ENCODE assay signal across 12 mouse cellular contexts in the genomic region with DNA sequence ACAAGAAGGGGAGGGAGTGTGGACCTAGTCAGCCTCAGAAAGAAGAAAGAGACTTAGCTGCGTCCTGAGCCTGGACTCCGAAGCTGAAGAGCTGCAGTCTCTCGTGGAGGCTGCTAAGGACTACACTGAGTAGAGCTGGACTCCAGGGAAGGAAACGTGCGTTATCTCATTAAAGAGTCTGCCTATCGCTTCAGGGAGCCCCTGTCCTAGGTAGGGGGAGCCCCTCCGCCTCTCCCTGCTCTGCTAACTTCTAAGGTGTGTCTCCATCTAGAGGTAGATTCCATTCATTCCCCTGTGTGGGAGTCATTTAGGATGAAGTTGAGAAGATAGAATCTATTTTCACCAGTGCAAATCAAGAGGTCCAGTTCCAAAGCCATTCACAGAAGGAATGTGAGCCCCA. TPM values are rescaled to one million over a fixed set of nuclear protein-coding genes. Genes with fewer than 3 reads are reported as not detected.
DNase-seq lines count a peak whose midpoint lies in the region; ATAC-seq and TF ChIP-seq lines count a peak whose summit lies in the region.
"Had no signal": no experiment of that assay in that cellular context is flagged by ENCODE, and none has a peak within 500 bp of the region (broad histone marks: within the 10 kb centered on the region; RNA-seq: fewer than 3 reads in every experiment).

No protein-coding gene starts in this region.

- DNase-seq in embryo, embryonic 10 days (ENCODE audit: low spot score): peak; percentile 11
- DNase-seq in embryo, embryonic 9.5 days (ENCODE audit: extremely low spot score): no peak
- DNase-seq in kidney, adult 2 months: peak; percentile 36
- DNase-seq in kidney, adult 8-10 months: no peak
- peak; percentile 66 for DNase-seq in ZHBTc4 (ENCODE audit: low read depth, low spot score)
- no peak for DNase-seq in layer of hippocampus, adult 11-12 months (ENCODE audit: low spot score)
- DNase-seq in spleen, adult 18-20 months: no peak
- DNase-seq: adrenal gland, postnatal 25 days; cerebellum, adult 8-10 months; forebrain, postnatal 0 days had no signal

- TF ChIP-seq CTCF in kidney, adult 2 months (conservative IDR thresholded peaks at IDR 0.05; ENCODE audit: insufficient read depth, insufficient read length, low read depth, low read length): no peak

- H3K27ac ChIP-seq in kidney, adult 2 months (ENCODE audit: insufficient read depth, low read depth, low read length): peak overlapping the region; percentile 28
- H3K27ac ChIP-seq in liver, embryonic 12.5 days: no peak overlapping the region
- H3K27ac ChIP-seq: midbrain, embryonic 12.5 days had no signal

- no peaks in the 10 kb centered on the region for H3K9me3 ChIP-seq in liver, embryonic 12.5 days (replicated peaks)
- H3K9me3 ChIP-seq: midbrain, embryonic 12.5 days had no signal

- TF ChIP-seq POLR2A in kidney, adult 2 months (IDR thresholded peaks at IDR 0.05; ENCODE audit: low read depth, low read length): no peak

- H3K4me1 ChIP-seq in kidney, adult 2 months (ENCODE audit: control insufficient read depth, insufficient read depth, low read length): peaks cover 39% of the 10 kb centered on the region; the same call in 1 of the 2 replicates
- peaks cover 28% of the 10 kb centered on the region for H3K4me1 ChIP-seq in liver, embryonic 12.5 days
- H3K4me1 ChIP-seq: midbrain, embryonic 12.5 days had no signal

- ATAC-seq in liver, embryonic 12.5 days: peak; percentile 67; the same call in 1 of the 2 replicates
- ATAC-seq: forebrain, postnatal 0 days had no signal

- no peak overlapping the region for H3K9ac ChIP-seq in liver, embryonic 12.5 days
- H3K9ac ChIP-seq: forebrain, postnatal 0 days; midbrain, embryonic 12.5 days had no signal

- H3K27me3 ChIP-seq in kidney, adult 2 months (replicated peaks; ENCODE audit: control insufficient read depth, insufficient read depth, low read length): no peaks in the 10 kb centered on the region
- no peaks in the 10 kb centered on the region for H3K27me3 ChIP-seq in liver, embryonic 12.5 days (replicated peaks)
- H3K27me3 ChIP-seq: midbrain, embryonic 12.5 days had no signal

- no peaks in the 10 kb centered on the region for H3K36me3 ChIP-seq in kidney, adult 2 months (ENCODE audit: control insufficient read depth, insufficient read depth, low read length)
- H3K36me3 ChIP-seq in liver, embryonic 12.5 days: no peaks in the 10 kb centered on the region
- H3K36me3 ChIP-seq: midbrain, embryonic 12.5 days had no signal

- peak overlapping the region; percentile 26; the same call in 1 of the 2 replicates for H3K4me2 ChIP-seq in liver, embryonic 12.5 days
- H3K4me2 ChIP-seq: midbrain, embryonic 12.5 days had no signal

- 34% methylated on average over 7 of the region's 7 CpGs for WGBS in kidney, adult 2 months
- 25% methylated on average over 7 of the region's 7 CpGs for WGBS in liver, embryonic 12.5 days (ENCODE audit: insufficient replicate concordance)

- no peak overlapping the region for H3K4me3 ChIP-seq in kidney, adult 2 months (ENCODE audit: insufficient read depth, low read depth, low read length)
- no peak overlapping the region for H3K4me3 ChIP-seq in liver, embryonic 12.5 days
- H3K4me3 ChIP-seq: midbrain, embryonic 12.5 days had no signal

RNA-seq across cellular contexts. Expression of gene Trip12, which starts 29.2 kb away (rescaled TPM):
- 26.6 and 35.7 TPM in 2 replicates for polyA plus RNA-seq in kidney, adult 2 months (2012; rRNA removed)
- polyA plus RNA-seq in liver, embryonic 12.5 days (2016; fragmentation: Nextera tagmentation; extraction: Ambion mirVana): 53.6 and 57.9 TPM in 2 replicates

RNA-seq across cellular contexts. Expression of gene Fbxo36, which starts 29.9 kb away (rescaled TPM):
- 28.7 and 32.3 TPM in 2 replicates for polyA plus RNA-seq in kidney, adult 2 months (2012; rRNA removed)
- 8.5 and 9.8 TPM in 2 replicates for polyA plus RNA-seq in liver, embryonic 12.5 days (2016; fragmentation: Nextera tagmentation; extraction: Ambion mirVana)

Comparison
In these comparisons a context has a peak if more than half of its experiments do, and no peak if none do; other contexts are left out.
1. DNase-seq: peak in embryo, embryonic 10 days (single experiment), kidney, adult 2 months (single experiment) and ZHBTc4 (single experiment); none in embryo, embryonic 9.5 days (single experiment), kidney, adult 8-10 months (0 of 2), layer of hippocampus, adult 11-12 months (single experiment) and spleen, adult 18-20 months (0 of 2).